Mouse (Mus musculus): ENCODE results near the gene Cdkn3. TPM values are rescaled to one million over a fixed set of nuclear protein-coding genes. Genes with fewer than 3 reads are reported as not detected.

Cdkn3 gene
- polyA plus RNA-seq, 1 experiment: 207 TPM

DNA sequence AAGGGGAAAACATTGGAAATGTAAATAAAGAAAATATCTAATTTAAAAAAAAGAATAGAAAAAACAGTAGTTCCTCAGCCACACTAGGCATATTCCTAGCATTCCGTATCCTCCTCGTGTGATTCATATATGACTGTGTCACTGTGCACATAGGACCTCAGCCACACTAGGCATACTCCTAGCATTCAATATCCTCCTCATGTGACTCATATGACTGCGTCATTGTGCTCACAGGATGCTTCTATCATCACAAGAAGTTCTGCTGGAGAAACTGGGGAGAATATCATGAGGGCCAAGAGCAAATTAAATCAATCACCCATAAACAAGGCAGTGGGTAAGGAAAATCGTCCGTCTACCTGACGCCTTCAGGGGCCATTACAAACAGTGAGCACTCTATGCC lies 30.4 kb downstream of the Cdkn3 start:
- Histone ChIP-seq H3K4me1 (ENCODE audit: control insufficient read depth, insufficient read depth, low read length) (peaks cover 3% of the 10 kb centered on the region; the same call in 1 of the 2 replicates), H3K27ac (ENCODE audit: control insufficient read depth, insufficient read depth, low read depth, low read length) (no peak overlapping the region), H3K27me3 (ENCODE audit: control insufficient read depth, insufficient read depth, low read length) (no peaks in the 10 kb centered on the region), H3K4me3 (ENCODE audit: control insufficient read depth, low read depth, low read length) (peak overlapping the region; percentile 35; the same call in 1 of the 2 replicates), H3K36me3 (ENCODE audit: control insufficient read depth, insufficient read depth, low read length) (no peaks in the 10 kb centered on the region)
- TF ChIP-seq CTCF (IDR thresholded peaks at IDR 0.05; ENCODE audit: control insufficient read depth, insufficient read depth, insufficient replicate concordance, low read depth, low read length) (no peak), POLR2A (IDR thresholded peaks at IDR 0.05; ENCODE audit: control insufficient read depth, low read depth, low read length) (no peak)

- Histone ChIP-seq H3K27me3 (ENCODE audit: control insufficient read depth, insufficient read depth, low read length) (no peaks in the 10 kb centered on the region), H3K27ac (ENCODE audit: control insufficient read depth, insufficient read depth, low read depth, low read length) (no peak overlapping the region; the same call in 1 of the 2 replicates), H3K36me3 (ENCODE audit: control insufficient read depth, insufficient read depth, low read length) (no peaks in the 10 kb centered on the region), H3K4me3 (ENCODE audit: control insufficient read depth, low read depth, low read length) (no peak overlapping the region), H3K4me1 (ENCODE audit: control insufficient read depth, insufficient read depth, low read length) (peaks cover 2% of the 10 kb centered on the region; the same call in 1 of the 2 replicates)
- no peak for TF ChIP-seq POLR2A (IDR thresholded peaks at IDR 0.05; ENCODE audit: control insufficient read depth, low read depth, low read length)
- TF ChIP-seq CTCF (IDR thresholded peaks at IDR 0.05; ENCODE audit: control insufficient read depth, insufficient read depth, insufficient replicate concordance, low read depth, low read length): no peak
Measured at GRCm38 (mm10) chr14:46794157-46794556, 33.8 kb downstream of the Cdkn3 start.

DNA sequence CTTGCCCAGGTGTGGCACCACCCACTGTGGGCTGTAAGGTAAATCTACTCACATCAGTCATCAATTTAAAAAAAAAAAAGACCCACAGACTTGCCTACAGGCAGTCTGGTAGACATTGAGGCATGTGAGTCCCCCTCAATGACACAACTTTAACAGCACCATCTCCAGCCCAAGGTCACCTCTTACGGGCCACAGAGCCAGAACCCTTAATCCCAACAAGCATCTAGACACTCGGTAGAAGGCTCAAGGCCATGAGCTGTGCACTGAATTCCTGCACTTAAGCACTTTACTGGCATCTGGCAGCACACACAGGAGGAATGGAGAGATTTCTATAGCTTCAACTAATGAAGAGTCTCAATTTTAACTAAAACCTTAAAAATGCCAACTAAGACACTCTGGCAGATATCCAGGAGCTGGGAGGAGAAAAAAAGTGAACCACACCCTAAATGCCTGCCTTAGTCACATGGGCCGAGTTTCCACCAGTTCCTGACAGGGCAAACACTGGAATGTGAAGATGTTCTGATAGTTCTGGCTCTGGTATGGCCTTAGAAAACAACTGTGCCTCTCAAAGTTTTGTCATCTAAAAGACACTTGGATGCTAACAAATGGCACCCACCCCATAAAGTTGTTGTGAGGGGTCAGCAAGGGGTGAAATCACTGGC lies 40.5 kb downstream of the Cdkn3 start:
- Histone ChIP-seq H3K27ac (ENCODE audit: control insufficient read depth, insufficient read depth, low read depth, low read length) (no peak overlapping the region), H3K4me3 (ENCODE audit: control insufficient read depth, low read depth, low read length) (no peak overlapping the region), H3K36me3 (ENCODE audit: control insufficient read depth, insufficient read depth, low read length) (no peaks in the 10 kb centered on the region), H3K27me3 (ENCODE audit: control insufficient read depth, insufficient read depth, low read length) (no peaks in the 10 kb centered on the region), H3K4me1 (ENCODE audit: control insufficient read depth, insufficient read depth, low read length) (peaks cover 4% of the 10 kb centered on the region; the same call in 1 of the 2 replicates)
- TF ChIP-seq CTCF (IDR thresholded peaks at IDR 0.05; ENCODE audit: control insufficient read depth, insufficient read depth, insufficient replicate concordance, low read depth, low read length) (no peak), POLR2A (IDR thresholded peaks at IDR 0.05; ENCODE audit: control insufficient read depth, low read depth, low read length) (no peak)

GRCm38 (mm10) chr14:46803259-46803658 lies 42.9 kb downstream of the Cdkn3 start:
- no peaks in the 10 kb centered on the region; the same call in none of the 2 replicates for H3K36me3 ChIP-seq (ENCODE audit: control insufficient read depth, insufficient read depth, low read length)
- peaks cover 7% of the 10 kb centered on the region for H3K4me1 ChIP-seq (ENCODE audit: control insufficient read depth, insufficient read depth, low read length)
- H3K27me3 ChIP-seq (ENCODE audit: control insufficient read depth, insufficient read depth, low read length): no peaks in the 10 kb centered on the region
- H3K27ac ChIP-seq (ENCODE audit: control insufficient read depth, insufficient read depth, low read depth, low read length): peak overlapping the region; percentile 44; the same call in 1 of the 2 replicates
- peak overlapping the region; percentile 70 for H3K4me3 ChIP-seq (ENCODE audit: control insufficient read depth, low read depth, low read length)
- no peak for TF ChIP-seq POLR2A (IDR thresholded peaks at IDR 0.05; ENCODE audit: control insufficient read depth, low read depth, low read length)
- no peak for TF ChIP-seq CTCF (IDR thresholded peaks at IDR 0.05; ENCODE audit: control insufficient read depth, insufficient read depth, insufficient replicate concordance, low read depth, low read length)

GRCm38 (mm10) chr14:46803791-46804190 lies 43.5 kb downstream of the Cdkn3 start:
- Histone ChIP-seq H3K27ac (ENCODE audit: control insufficient read depth, insufficient read depth, low read depth, low read length) (no peak overlapping the region), H3K4me1 (ENCODE audit: control insufficient read depth, insufficient read depth, low read length) (peaks cover 7% of the 10 kb centered on the region), H3K36me3 (ENCODE audit: control insufficient read depth, insufficient read depth, low read length) (no peaks in the 10 kb centered on the region; the same call in none of the 2 replicates), H3K27me3 (ENCODE audit: control insufficient read depth, insufficient read depth, low read length) (no peaks in the 10 kb centered on the region), H3K4me3 (ENCODE audit: control insufficient read depth, low read depth, low read length) (no peak overlapping the region; the same call in 1 of the 2 replicates)
- TF ChIP-seq CTCF (IDR thresholded peaks at IDR 0.05; ENCODE audit: control insufficient read depth, insufficient read depth, insufficient replicate concordance, low read depth, low read length): no peak
- TF ChIP-seq POLR2A (IDR thresholded peaks at IDR 0.05; ENCODE audit: control insufficient read depth, low read depth, low read length): no peak

- Histone ChIP-seq H3K4me1 (ENCODE audit: control insufficient read depth, insufficient read depth, low read length) (peaks cover 7% of the 10 kb centered on the region), H3K27me3 (ENCODE audit: control insufficient read depth, insufficient read depth, low read length) (no peaks in the 10 kb centered on the region), H3K27ac (ENCODE audit: control insufficient read depth, insufficient read depth, low read depth, low read length) (no peak overlapping the region), H3K4me3 (ENCODE audit: control insufficient read depth, low read depth, low read length) (no peak overlapping the region), H3K36me3 (ENCODE audit: control insufficient read depth, insufficient read depth, low read length) (peaks cover 1% of the 10 kb centered on the region)
- TF ChIP-seq CTCF (IDR thresholded peaks at IDR 0.05; ENCODE audit: control insufficient read depth, insufficient read depth, insufficient replicate concordance, low read depth, low read length) (no peak), POLR2A (IDR thresholded peaks at IDR 0.05; ENCODE audit: control insufficient read depth, low read depth, low read length) (no peak)
Measured at GRCm38 (mm10) chr14:46806186-46806585, 45.8 kb downstream of the Cdkn3 start.

DNA sequence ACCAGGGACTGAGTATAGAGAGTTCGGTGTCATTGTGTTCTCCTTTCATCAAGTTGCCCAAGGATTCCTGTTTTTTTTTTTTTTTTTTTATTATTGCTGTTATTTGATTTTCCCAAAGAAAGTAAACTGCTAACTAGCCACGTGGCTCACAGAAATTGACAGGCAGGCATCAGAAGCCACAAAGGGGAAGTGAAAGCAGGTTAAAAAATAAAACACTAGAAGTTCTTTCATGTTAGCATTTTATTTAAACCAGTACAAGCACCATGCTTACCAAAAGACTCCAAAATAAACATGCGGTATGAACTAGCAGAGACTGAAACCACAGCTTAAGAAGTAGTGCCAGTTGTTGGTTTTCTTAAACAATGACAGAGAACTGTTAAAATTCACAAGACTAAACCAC lies 47.6 kb downstream of the Cdkn3 start:
- no peak overlapping the region for H3K4me3 ChIP-seq (ENCODE audit: control insufficient read depth, low read depth, low read length)
- no peaks in the 10 kb centered on the region for H3K27me3 ChIP-seq (ENCODE audit: control insufficient read depth, insufficient read depth, low read length)
- TF ChIP-seq CTCF (IDR thresholded peaks at IDR 0.05; ENCODE audit: control insufficient read depth, insufficient read depth, insufficient replicate concordance, low read depth, low read length) (no peak), POLR2A (IDR thresholded peaks at IDR 0.05; ENCODE audit: control insufficient read depth, low read depth, low read length) (no peak)
- H3K4me1 ChIP-seq (ENCODE audit: control insufficient read depth, insufficient read depth, low read length): peaks cover 4% of the 10 kb centered on the region
- peaks cover 1% of the 10 kb centered on the region for H3K36me3 ChIP-seq (ENCODE audit: control insufficient read depth, insufficient read depth, low read length)
- no peak overlapping the region for H3K27ac ChIP-seq (ENCODE audit: control insufficient read depth, insufficient read depth, low read depth, low read length)
